Mouse (Mus musculus) embryonic facial prominence, embryonic 15.5 days (tissue): Measurements from ENCODE around the gene Hamp2. TPM values are rescaled to one million over a fixed set of nuclear protein-coding genes. Genes with fewer than 3 reads are reported as not detected.
"Not testable (repeated sequence)": the region's sequence is repeated elsewhere in the genome, so short reads cannot be mapped to it uniquely, and the experiment has no call there.

Experiments used
- ATAC-seq: fragments of 200-750 bp; cut with Nextera tagmentation; 2 replicates; pipeline ENCODE4 v1.8.0; 2017; ENCODE audit warnings: low read depth, moderate TSS enrichment; ENCODE audit not compliant: insufficient number of reproducible peaks, low FRiP score, low TSS enrichment
- H3K27ac ChIP-seq: fragments of 300-500 bp; sonication (generic); replicated peaks from 2 replicates; pipeline ENCODE4 v1.5.1; 2015; ENCODE audit warnings: mild to moderate bottlenecking, inconsistent platforms
- H3K27me3 ChIP-seq: fragments of 300-500 bp; sonication (generic); 2 replicates; pipeline ENCODE4 v1.6.1; 2015; ENCODE audit warnings: inconsistent platforms
- H3K36me3 ChIP-seq: fragments of 300-500 bp; sonication (generic); 2 replicates; pipeline ENCODE4 v1.6.1; 2015; ENCODE audit warnings: mild to moderate bottlenecking, inconsistent platforms
- H3K4me1 ChIP-seq: fragments of 300-500 bp; sonication (generic); 2 replicates; pipeline ENCODE4 v1.6.1; 2015; ENCODE audit warnings: inconsistent platforms
- H3K4me2 ChIP-seq: fragments of 300-500 bp; sonication (generic); replicated peaks from 2 replicates; pipeline ENCODE4 v1.6.1; 2015; ENCODE audit warnings: mild to moderate bottlenecking, inconsistent platforms
- H3K4me3 ChIP-seq: fragments of 300-500 bp; sonication (generic); replicated peaks from 2 replicates; pipeline ENCODE4 v1.5.1; 2015; ENCODE audit warnings: mild to moderate bottlenecking, inconsistent platforms
- H3K9ac ChIP-seq: fragments of 300-500 bp; sonication (generic); 2 replicates; pipeline ENCODE4 v1.6.1; 2015; ENCODE audit warnings: inconsistent platforms
- H3K9me3 ChIP-seq: fragments of 300-500 bp; sonication (generic); replicated peaks from 2 replicates; pipeline ENCODE4 v1.6.1; 2016; ENCODE audit warnings: inconsistent platforms
- WGBS: fragments of 180-500 bp; shearing (Covaris S2); methylation state at CpG from one replicate; pipeline ENCODE4 v1.1.7; 2015; 5-methylcytosine and 5-hydroxymethylcytosine counted together
- polyA plus RNA-seq: library from polyadenylated mRNA; unstranded; fragments of >200 nt; fragmentation: Nextera tagmentation; extraction: Ambion mirVana; gene quantifications from 2 replicates; pipeline ENCODE4 v1.2.1, GENCODE M21; 2015

Hamp2 gene
- polyA plus RNA-seq, 1 experiment from 2014 or later: not detected

DNA sequence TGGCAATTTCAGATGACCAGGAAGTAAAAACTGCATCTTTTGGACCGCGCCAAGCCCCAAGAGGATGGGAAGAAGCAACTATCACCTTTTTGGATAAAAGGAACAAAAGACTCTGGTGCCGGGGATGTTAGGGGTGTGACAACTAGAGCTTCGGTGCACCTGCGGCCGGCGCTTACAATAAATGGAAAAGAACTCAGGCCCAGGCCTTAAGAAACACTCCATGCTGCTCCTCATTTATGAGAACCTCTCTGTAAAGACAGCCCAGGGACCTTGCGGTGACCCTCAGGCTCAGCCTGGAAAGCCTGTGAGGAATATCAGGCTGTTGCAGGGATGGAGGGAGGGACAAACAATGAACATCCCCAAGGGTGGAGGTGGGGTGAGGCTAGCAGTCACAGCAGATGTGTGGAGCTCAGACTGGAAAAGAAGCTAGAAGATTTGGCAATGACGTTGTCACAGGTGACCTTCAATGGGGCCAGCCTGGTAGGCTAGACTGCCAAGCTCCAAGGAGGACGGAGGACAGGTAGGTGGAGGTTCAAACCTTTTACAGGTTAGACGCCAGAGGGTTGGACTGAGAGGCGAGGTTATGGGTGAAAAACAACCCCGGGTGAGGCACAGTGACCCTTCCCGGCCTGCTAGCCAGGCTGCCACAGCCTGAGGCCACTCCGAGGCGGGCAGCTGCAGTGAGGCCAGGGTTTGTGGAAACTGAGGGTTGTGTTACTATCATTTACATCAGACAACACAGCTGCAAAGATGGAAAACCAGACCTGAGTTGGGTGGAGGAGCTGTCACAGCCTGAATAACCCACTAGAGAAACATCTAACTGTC is 28.2 kb upstream of the Hamp2 start:
- H3K4me2 ChIP-seq: no peak overlapping the region
- 90% methylated on average over 16 of the region's 16 CpGs for WGBS
- H3K36me3 ChIP-seq: peaks cover 58% of the 10 kb centered on the region
- H3K27me3 ChIP-seq: no peaks in the 10 kb centered on the region
- no peak overlapping the region for H3K4me3 ChIP-seq
- no peak overlapping the region for H3K9ac ChIP-seq
- H3K9me3 ChIP-seq: no peaks in the 10 kb centered on the region
- H3K4me1 ChIP-seq: peaks cover 12% of the 10 kb centered on the region
- no peak overlapping the region for H3K27ac ChIP-seq
- no peak for ATAC-seq

DNA sequence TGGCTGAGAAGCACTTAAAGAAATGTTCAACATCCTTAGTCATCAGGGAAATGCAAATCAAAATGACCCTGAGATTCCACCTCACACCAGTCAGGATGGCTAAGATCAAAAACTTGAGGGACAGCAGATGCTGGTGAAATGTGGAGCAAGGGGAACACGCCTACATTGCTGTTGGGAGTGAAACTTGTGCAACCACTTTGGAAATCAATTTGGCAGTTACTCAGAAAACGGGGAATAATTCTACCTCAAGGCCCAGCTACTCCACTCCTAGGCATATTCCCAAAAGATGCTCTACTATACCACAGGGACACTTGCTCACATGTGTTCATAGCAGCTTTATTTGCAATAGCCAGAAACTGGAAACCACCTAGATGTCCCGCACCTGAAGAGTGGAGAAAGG is 25.4 kb upstream of the Hamp2 start:
- not testable (repeated sequence) for H3K27ac ChIP-seq, ATAC-seq, H3K9me3 ChIP-seq, H3K4me2 ChIP-seq, H3K4me1 ChIP-seq, H3K9ac ChIP-seq, H3K27me3 ChIP-seq, H3K4me3 ChIP-seq
- peaks cover 67% of the 10 kb centered on the region for H3K36me3 ChIP-seq
- 73% methylated on average over 3 of the region's 3 CpGs for WGBS

DNA sequence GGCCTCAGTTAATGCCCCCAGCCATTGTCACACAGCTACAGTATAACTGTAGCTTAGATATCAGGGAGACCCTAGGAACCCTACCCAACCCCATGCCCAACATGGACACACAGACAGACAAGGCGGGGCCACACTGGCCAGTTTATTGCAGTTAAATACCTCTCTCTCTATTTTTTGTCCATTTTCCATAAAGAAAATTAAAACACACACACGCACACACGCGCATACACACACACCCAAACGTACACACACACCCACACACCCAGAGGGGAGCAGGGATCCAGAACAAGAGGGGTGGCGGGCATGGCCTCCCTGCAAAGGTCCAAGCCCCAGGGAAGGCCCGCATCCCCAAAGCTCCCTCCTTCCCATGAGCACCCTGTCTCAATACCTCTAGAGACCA is 21.4 kb upstream of the Hamp2 start:
- H3K4me2 ChIP-seq: no peak overlapping the region
- H3K36me3 ChIP-seq: peaks cover 28% of the 10 kb centered on the region
- no peaks in the 10 kb centered on the region for H3K27me3 ChIP-seq
- no peak overlapping the region for H3K4me3 ChIP-seq
- no peak for ATAC-seq
- no peak overlapping the region for H3K9ac ChIP-seq
- H3K9me3 ChIP-seq: no peaks in the 10 kb centered on the region
- H3K27ac ChIP-seq: no peak overlapping the region
- H3K4me1 ChIP-seq: no peaks in the 10 kb centered on the region
- WGBS: 97% methylated on average over 7 of the region's 7 CpGs

DNA sequence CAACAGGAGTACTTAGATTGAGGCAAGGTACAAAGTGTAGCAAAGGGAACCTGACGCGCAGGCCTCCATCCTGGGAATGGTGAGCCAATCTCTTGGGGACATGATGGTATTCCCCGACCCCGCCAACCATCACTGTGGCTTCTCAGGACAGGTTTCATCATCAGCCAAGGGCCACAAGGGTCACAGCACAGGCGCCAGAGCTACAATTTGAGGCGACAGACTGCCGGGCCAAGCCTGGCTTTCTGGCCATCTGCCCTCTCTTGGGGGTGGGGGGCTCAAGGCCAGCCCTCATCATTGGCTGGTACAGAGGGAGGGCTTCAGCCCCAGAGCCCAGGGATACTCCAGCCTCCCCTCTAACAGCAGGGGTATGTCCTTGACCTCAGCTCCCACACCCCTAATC is 21.0 kb upstream of the Hamp2 start:
- WGBS: 82% methylated on average over 7 of the region's 7 CpGs
- H3K4me1 ChIP-seq, H3K9ac ChIP-seq, H3K9me3 ChIP-seq, H3K27ac ChIP-seq, H3K4me3 ChIP-seq, H3K4me2 ChIP-seq, H3K27me3 ChIP-seq, ATAC-seq: not testable (repeated sequence)
- H3K36me3 ChIP-seq: peaks cover 24% of the 10 kb centered on the region

DNA sequence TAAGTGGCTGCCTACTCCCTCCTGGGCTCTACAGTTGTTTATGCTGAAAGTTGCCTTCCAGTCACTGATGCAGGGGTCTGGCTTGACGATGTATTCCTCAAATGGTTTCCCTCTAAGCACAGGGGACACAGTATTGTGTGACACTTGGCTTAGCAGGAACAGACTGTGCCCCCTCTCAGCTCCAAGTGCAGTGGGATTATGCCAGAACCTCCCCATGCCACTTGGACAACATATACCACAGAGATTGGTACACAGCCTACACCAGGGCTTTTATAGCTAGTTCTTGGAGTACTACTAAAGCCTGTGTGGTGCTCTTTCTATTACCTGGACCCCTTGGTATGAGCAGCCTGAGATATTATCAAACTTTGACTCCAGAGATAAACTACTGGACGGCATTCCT is 20.2 kb upstream of the Hamp2 start:
- H3K4me2 ChIP-seq, H3K4me1 ChIP-seq, H3K27me3 ChIP-seq, ATAC-seq, H3K4me3 ChIP-seq, H3K9ac ChIP-seq, H3K27ac ChIP-seq, H3K9me3 ChIP-seq: not testable (repeated sequence)
- WGBS: 66% methylated on average over 2 of the region's 2 CpGs
- H3K36me3 ChIP-seq: peaks cover 17% of the 10 kb centered on the region

DNA sequence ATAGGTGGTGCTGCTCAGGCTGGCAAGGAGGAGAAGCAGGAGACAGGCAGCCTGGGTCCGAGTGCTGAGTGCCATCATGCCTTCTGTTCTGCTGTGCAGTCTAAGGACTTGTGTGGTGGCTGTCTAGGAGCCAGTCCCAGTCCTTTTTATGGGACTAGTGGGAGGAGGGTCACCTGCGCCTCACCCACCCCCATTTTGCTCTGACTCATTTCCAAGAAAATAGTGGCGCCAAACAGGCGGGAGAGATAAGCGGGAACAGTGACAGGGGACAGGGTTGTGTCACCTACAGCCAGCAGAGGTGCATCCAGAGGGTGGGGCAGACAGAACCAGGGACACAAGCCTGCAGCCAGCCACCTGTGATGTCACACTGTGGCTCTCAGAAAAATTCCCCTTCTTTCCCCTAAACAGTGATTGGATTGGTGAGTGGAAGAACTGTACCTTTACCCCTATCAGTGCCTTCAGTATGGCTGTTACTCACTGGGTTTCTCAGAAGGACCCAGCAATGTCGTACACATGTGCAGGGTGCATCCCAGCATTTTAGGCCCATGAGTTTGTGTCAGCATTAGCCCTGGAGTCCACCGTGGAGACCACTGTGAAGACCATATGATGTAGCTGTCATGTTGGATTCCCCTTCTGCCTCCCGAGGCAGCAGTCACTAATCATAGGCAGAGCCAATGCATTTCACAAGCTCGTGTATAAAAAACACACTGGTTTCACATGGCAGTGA is 19.6 kb upstream of the Hamp2 start, which contains the start of gene Hamp:
Gene Hamp, minus strand, starts transcription at position 124 of the 727 bp plus-strand sequence.
- no peak within 1 kb of the TSS for H3K4me2 ChIP-seq
- H3K9me3 ChIP-seq: no peaks in the 10 kb centered on the region
- no peaks in the 10 kb centered on the region for H3K27me3 ChIP-seq
- no peak for ATAC-seq
- H3K36me3 ChIP-seq: peaks cover 13% of the 10 kb centered on the region
- 52% methylated on average over 9 of the region's 9 CpGs for WGBS
- no peaks in the 10 kb centered on the region for H3K4me1 ChIP-seq
- no peak within 1 kb of the TSS for H3K27ac ChIP-seq
- H3K9ac ChIP-seq: no peak within 1 kb of the TSS
- no peak within 1 kb of the TSS for H3K4me3 ChIP-seq

DNA sequence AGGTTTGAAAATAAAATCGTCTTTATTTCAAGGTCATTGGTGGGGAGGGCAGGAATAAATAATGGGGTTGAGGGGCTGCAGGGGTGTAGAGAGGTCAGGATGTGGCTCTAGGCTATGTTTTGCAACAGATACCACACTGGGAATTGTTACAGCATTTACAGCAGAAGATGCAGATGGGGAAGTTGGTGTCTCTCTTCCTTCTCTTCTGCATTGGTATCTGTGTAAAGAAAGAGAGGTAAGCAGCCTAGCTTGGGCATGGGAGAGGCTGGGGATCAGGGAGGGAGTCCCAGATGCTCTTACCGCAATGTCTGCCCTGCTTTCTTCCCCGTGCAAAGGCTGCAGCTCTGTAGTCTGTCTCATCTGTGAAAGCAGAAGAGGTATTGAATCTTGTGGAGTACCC is 17.9 kb upstream of the Hamp2 start:
- H3K9ac ChIP-seq, H3K27me3 ChIP-seq, H3K4me2 ChIP-seq, ATAC-seq, H3K27ac ChIP-seq, H3K9me3 ChIP-seq, H3K36me3 ChIP-seq, H3K4me1 ChIP-seq, H3K4me3 ChIP-seq: not testable (repeated sequence)
- 28% methylated on average over 3 of the region's 3 CpGs for WGBS

DNA sequence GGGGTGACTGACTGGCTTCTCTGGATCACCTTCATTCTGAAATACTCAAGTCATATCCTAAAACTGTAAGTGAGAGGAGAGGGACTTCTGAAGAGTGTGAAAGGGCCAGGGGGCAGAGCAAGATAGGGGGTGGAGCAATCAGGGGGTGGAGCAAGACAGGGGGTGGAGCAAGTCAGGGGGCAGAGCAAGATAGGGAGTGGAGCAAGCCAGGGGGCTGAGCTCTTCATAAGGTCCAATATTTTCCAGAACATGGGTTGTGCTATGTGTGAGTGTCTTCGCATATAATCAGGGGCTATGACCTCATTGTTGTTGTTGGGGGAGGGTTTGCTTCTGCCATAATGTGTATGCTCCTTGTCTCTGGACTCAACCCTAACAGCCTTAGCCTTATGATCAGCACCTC is 15.6 kb upstream of the Hamp2 start:
- H3K4me2 ChIP-seq, H3K9ac ChIP-seq, H3K27me3 ChIP-seq, H3K4me3 ChIP-seq, H3K4me1 ChIP-seq, ATAC-seq, H3K27ac ChIP-seq, H3K9me3 ChIP-seq, H3K36me3 ChIP-seq: not testable (repeated sequence)
- WGBS: 73% methylated on average over 1 of the region's 1 CpGs

DNA sequence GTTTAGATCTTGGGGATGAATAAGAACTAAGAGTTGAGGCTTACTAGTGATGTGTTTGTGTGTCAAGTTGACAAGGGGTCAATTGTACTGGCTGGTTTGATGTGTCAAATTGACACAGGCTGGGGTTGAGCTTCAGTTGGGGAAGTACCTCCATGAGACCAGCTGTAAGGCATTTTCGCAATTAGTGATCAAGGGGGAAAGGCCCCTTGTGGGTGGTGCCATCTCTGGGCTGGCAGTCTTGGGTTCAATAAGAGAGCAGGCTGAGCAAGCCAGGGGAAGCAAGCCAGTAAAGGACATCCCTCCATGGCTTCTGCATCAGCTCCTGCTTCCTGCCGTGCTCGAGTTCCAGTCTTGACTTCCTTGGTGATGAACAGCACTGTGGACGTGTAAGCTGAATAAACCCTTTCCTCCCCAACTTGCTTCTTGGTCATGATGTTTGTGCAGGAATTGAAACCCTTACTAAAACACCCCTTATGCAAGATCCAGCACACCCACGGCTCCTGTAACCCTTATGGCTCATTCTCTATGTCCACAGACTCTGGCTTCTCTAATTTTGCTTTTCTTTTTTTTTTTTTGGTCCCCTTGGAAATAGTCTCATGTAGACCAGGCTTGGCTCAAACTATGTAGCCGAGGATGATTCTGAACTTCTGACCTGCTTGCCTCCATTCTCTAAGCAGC is 11.1 kb upstream of the Hamp2 start:
- ATAC-seq, H3K9ac ChIP-seq: not testable (repeated sequence)
- WGBS: 48% methylated on average over 6 of the region's 6 CpGs

DNA sequence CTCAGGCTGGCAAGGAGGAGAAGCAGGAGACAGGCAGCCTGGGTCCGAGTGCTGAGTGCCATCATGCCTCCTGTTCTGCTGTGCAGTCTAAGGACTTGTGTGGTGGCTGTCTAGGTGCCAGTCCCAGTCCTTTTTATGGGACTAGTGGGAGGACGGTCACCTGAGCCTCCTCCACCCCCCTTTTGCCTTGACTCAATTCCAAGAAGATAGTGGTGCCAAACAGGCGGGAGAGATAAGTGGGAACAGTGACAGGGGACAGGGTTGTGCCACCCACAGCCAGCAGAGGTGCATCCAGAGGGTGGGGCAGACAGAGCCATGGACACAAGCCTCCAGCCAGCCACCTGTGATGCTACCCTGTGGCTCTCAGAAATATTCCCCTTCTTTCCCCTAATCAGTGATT is 410 bp downstream of the Hamp2 start:
- Histone ChIP-seq H3K36me3 (no peaks in the 10 kb centered on the region), H3K4me3 (no peak overlapping the region), H3K27me3 (no peaks in the 10 kb centered on the region), H3K9me3 (no peaks in the 10 kb centered on the region), H3K9ac (no peak overlapping the region), H3K4me2 (no peak overlapping the region), H3K4me1 (no peaks in the 10 kb centered on the region), H3K27ac (no peak overlapping the region)
- WGBS: 60% methylated on average over 3 of the region's 3 CpGs
- ATAC-seq: no peak

More for the DNA sequence above, 11.1 kb upstream of the Hamp2 start:
- H3K9me3 ChIP-seq, H3K36me3 ChIP-seq, H3K27ac ChIP-seq, H3K4me3 ChIP-seq, H3K27me3 ChIP-seq, H3K4me2 ChIP-seq, H3K4me1 ChIP-seq: not testable (repeated sequence)

DNA sequence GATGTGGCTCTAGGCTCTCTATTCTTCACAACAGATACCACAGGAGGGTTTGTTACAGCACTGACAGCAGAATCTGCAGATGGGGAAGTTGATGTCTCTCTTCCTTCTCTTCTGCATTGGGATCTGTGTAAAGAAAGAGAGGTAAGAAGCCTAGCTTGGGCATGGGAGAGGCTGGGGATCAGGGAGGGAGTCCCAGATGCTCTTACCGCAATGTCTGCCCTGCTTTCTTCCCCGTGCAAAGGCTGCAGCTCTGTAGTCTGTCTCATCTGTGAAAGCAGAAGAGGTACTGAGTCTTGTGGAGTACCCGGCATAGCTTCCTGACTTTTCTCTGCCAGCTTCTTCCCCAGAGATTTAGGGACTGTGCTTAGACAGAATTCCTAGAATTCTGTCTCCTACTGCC is 2.0 kb downstream of the Hamp2 start:
- not testable (repeated sequence) for H3K36me3 ChIP-seq, H3K27ac ChIP-seq, H3K9me3 ChIP-seq, H3K9ac ChIP-seq, ATAC-seq, H3K4me1 ChIP-seq, H3K27me3 ChIP-seq, H3K4me3 ChIP-seq, H3K4me2 ChIP-seq
- 31% methylated on average over 3 of the region's 3 CpGs for WGBS
